Mouse (Mus musculus) lung, postnatal 0 days (tissue): ENCODE results near the gene Fcrl6. TPM values are rescaled to one million over a fixed set of nuclear protein-coding genes. Genes with fewer than 3 reads are reported as not detected.

Source experiments
- ATAC-seq: fragments of 200-750 bp; cut with Nextera tagmentation; 2 replicates; pipeline ENCODE4 v1.8.0; 2017; ENCODE audit warnings: moderate library complexity
- DNase-seq: peaks from one replicate; pipeline ENCODE4 v3.0.0-alpha.2; 2016; ENCODE audit warnings: low spot score
- H3K27ac ChIP-seq: fragments of 300-500 bp; sonication (generic); 2 replicates; pipeline ENCODE4 v1.5.1; 2014; ENCODE audit warnings: antibody characterized with exemption, mild to moderate bottlenecking, low read length, mixed read lengths
- H3K27me3 ChIP-seq: fragments of 300-500 bp; sonication (generic); replicated peaks from 2 replicates; pipeline ENCODE4 v1.6.1; 2014; ENCODE audit warnings: low read length, mixed read lengths; ENCODE audit not compliant: insufficient read depth
- H3K36me3 ChIP-seq: fragments of 300-500 bp; sonication (generic); 2 replicates; pipeline ENCODE4 v1.6.1; 2014; ENCODE audit warnings: low read length, mixed read lengths; ENCODE audit not compliant: insufficient read depth
- H3K4me1 ChIP-seq: fragments of 300-500 bp; sonication (generic); 2 replicates; pipeline ENCODE4 v1.6.1; 2014; ENCODE audit warnings: antibody characterized with exemption, low read depth, low read length, mixed read lengths; ENCODE audit not compliant: insufficient read depth
- H3K4me2 ChIP-seq: fragments of 300-500 bp; sonication (generic); replicated peaks from 2 replicates; pipeline ENCODE4 v1.6.1; 2014; ENCODE audit warnings: low read depth, mild to moderate bottlenecking, low read length, moderate library complexity, mixed read lengths
- H3K4me3 ChIP-seq: fragments of 300-500 bp; sonication (generic); 2 replicates; pipeline ENCODE4 v1.5.1; 2014; ENCODE audit warnings: low read depth, low read length
- H3K9ac ChIP-seq: fragments of 300-500 bp; sonication (generic); replicated peaks from 2 replicates; pipeline ENCODE4 v1.6.1; 2014; ENCODE audit warnings: low read depth, mild to moderate bottlenecking
- H3K9me3 ChIP-seq: fragments of 300-500 bp; sonication (generic); 2 replicates; pipeline ENCODE4 v1.6.1; 2016; ENCODE audit warnings: low read length, mixed read lengths
- CTCF ChIP-seq: IDR thresholded peaks from 2 replicates; pipeline ENCODE4 v1.5.1; 2016; ENCODE audit warnings: antibody characterized with exemption, mild to moderate bottlenecking
- EP300 ChIP-seq: IDR thresholded peaks from 2 replicates; pipeline ENCODE4 v1.6.1; 2016; ENCODE audit warnings: antibody characterized with exemption, mild to moderate bottlenecking, control low read depth
- WGBS: fragments of 180-500 bp; shearing (Covaris S2); extraction: QIAGEN DNeasy Blood & Tissue Kit; methylation state at CpG from one replicate; pipeline ENCODE4 v1.1.7; 2014; 5-methylcytosine and 5-hydroxymethylcytosine counted together
- polyA plus RNA-seq: library from polyadenylated mRNA; unstranded; fragments of >200 nt; fragmentation: Nextera tagmentation; extraction: Ambion mirVana; gene quantifications from 2 replicates; pipeline ENCODE4 v1.2.1, GENCODE M21; 2015

Gene Fcrl6
- polyA plus RNA-seq, 1 experiment from 2014 or later, result not detected

GRCm38 (mm10) chr1:172629831-172630230 is 27.5 kb upstream of the Fcrl6 start:
- TF ChIP-seq EP300, result no peak
- TF ChIP-seq CTCF, result no peak
- H3K36me3 ChIP-seq, result no peaks in the 10 kb centered on the region
- no peak overlapping the region for H3K4me3 ChIP-seq
- no peaks in the 10 kb centered on the region for H3K27me3 ChIP-seq
- no peak overlapping the region for H3K9ac ChIP-seq
- no peak for DNase-seq
- ATAC-seq, result no peak
- H3K9me3 ChIP-seq, result no peaks in the 10 kb centered on the region
- no peak overlapping the region for H3K27ac ChIP-seq
- H3K4me2 ChIP-seq, result no peak overlapping the region
- 50% methylated on average over 7 of the region's 7 CpGs for WGBS
- H3K4me1 ChIP-seq, result no peaks in the 10 kb centered on the region

- Histone ChIP-seq H3K27ac (no peak overlapping the region), H3K9me3 (no peaks in the 10 kb centered on the region), H3K27me3 (no peaks in the 10 kb centered on the region), H3K36me3 (no peaks in the 10 kb centered on the region), H3K4me2 (no peak overlapping the region), H3K9ac (no peak overlapping the region), H3K4me3 (no peak overlapping the region), H3K4me1 (no peaks in the 10 kb centered on the region)
- no peak for DNase-seq
- TF ChIP-seq EP300 (no peak), CTCF (no peak)
- WGBS, result 96% methylated on average over 3 of the region's 3 CpGs
- ATAC-seq, result no peak
Observed at GRCm38 (mm10) chr1:172626306-172626705, 24.0 kb upstream of the Fcrl6 start.

GRCm38 (mm10) chr1:172624081-172624480 is 21.7 kb upstream of the Fcrl6 start:
- Histone ChIP-seq H3K4me3 (no peak overlapping the region), H3K4me1 (no peaks in the 10 kb centered on the region), H3K9ac (no peak overlapping the region), H3K9me3 (no peaks in the 10 kb centered on the region), H3K27ac (no peak overlapping the region), H3K4me2 (no peak overlapping the region), H3K36me3 (no peaks in the 10 kb centered on the region), H3K27me3 (no peaks in the 10 kb centered on the region)
- no peak for ATAC-seq
- no peak for DNase-seq
- TF ChIP-seq CTCF (no peak), EP300 (no peak)
- 59% methylated on average over 3 of the region's 3 CpGs for WGBS

- no peak overlapping the region for H3K27ac ChIP-seq
- ATAC-seq (no peak), DNase-seq (no peak)
- no peak overlapping the region for H3K4me2 ChIP-seq
- WGBS, result 59% methylated on average over 5 of the region's 5 CpGs
- H3K4me1 ChIP-seq, result no peaks in the 10 kb centered on the region
- H3K9me3 ChIP-seq, result no peaks in the 10 kb centered on the region
- no peak overlapping the region for H3K4me3 ChIP-seq
- no peak overlapping the region for H3K9ac ChIP-seq
- no peaks in the 10 kb centered on the region for H3K27me3 ChIP-seq
- no peaks in the 10 kb centered on the region for H3K36me3 ChIP-seq
- TF ChIP-seq EP300 (no peak), CTCF (no peak)
Observed at GRCm38 (mm10) chr1:172623599-172623998, 21.2 kb upstream of the Fcrl6 start.

- Histone ChIP-seq H3K27ac (no peak overlapping the region), H3K9ac (no peak overlapping the region), H3K9me3 (no peaks in the 10 kb centered on the region), H3K4me3 (no peak overlapping the region), H3K36me3 (no peaks in the 10 kb centered on the region), H3K4me1 (no peaks in the 10 kb centered on the region), H3K27me3 (no peaks in the 10 kb centered on the region; the same call in 1 of the 2 replicates), H3K4me2 (no peak overlapping the region)
- DNase-seq (peak; percentile 63), ATAC-seq (peak; percentile 62)
- TF ChIP-seq CTCF (peak; percentile 92), EP300 (no peak)
- 16% methylated on average over 7 of the region's 7 CpGs for WGBS
Observed at GRCm38 (mm10) chr1:172619235-172619634, 16.9 kb upstream of the Fcrl6 start.

GRCm38 (mm10) chr1:172618141-172618540 is 15.8 kb upstream of the Fcrl6 start:
- TF ChIP-seq EP300 (no peak), CTCF (no peak)
- no peaks in the 10 kb centered on the region for H3K9me3 ChIP-seq
- no peak overlapping the region for H3K9ac ChIP-seq
- no peak overlapping the region for H3K4me2 ChIP-seq
- H3K4me1 ChIP-seq, result no peaks in the 10 kb centered on the region
- no peak overlapping the region for H3K27ac ChIP-seq
- no peaks in the 10 kb centered on the region; the same call in 1 of the 2 replicates for H3K27me3 ChIP-seq
- H3K4me3 ChIP-seq, result no peak overlapping the region
- WGBS, result 80% methylated on average over 4 of the region's 4 CpGs
- ATAC-seq (no peak), DNase-seq (no peak)
- no peaks in the 10 kb centered on the region for H3K36me3 ChIP-seq
